Mouse (Mus musculus): ENCODE measurements around the gene Paqr4. TPM values are rescaled to one million over a fixed set of nuclear protein-coding genes. Genes with fewer than 3 reads are reported as not detected.

Gene Paqr4
- polyA plus RNA-seq, 1 experiment from 2014 or later: 75.2 TPM

Other genes starting within 250 kb of the Paqr4 start
- 17.3 and 19.8 TPM in 2 replicates for gene Zfp213, start 176.6 kb downstream of the Paqr4 start, polyA plus RNA-seq (2015; fragmentation: Nextera tagmentation; extraction: Ambion mirVana)
- gene Zfp13, start 141.4 kb downstream of the Paqr4 start, polyA plus RNA-seq (2015; fragmentation: Nextera tagmentation; extraction: Ambion mirVana): 24.3 and 29.3 TPM in 2 replicates
- gene Zscan10, start 140.0 kb downstream of the Paqr4 start, polyA plus RNA-seq (2015; fragmentation: Nextera tagmentation; extraction: Ambion mirVana): 0.05 and 0.25 TPM in 2 replicates
- 1.7 TPM in 2 replicates for gene Mmp25, start 95.6 kb downstream of the Paqr4 start, polyA plus RNA-seq (2015; fragmentation: Nextera tagmentation; extraction: Ambion mirVana)
- gene Bicdl2, start 80.4 kb downstream of the Paqr4 start, polyA plus RNA-seq (2015; fragmentation: Nextera tagmentation; extraction: Ambion mirVana): 0.13 TPM in 1 of 2 replicates, not detected in the other
- 127 and 138 TPM in 2 replicates for gene Hcfc1r1, start 67.3 kb downstream of the Paqr4 start, polyA plus RNA-seq (2015; fragmentation: Nextera tagmentation; extraction: Ambion mirVana)
- 40.5 and 43.5 TPM in 2 replicates for gene Thoc6, start 67.0 kb downstream of the Paqr4 start, polyA plus RNA-seq (2015; fragmentation: Nextera tagmentation; extraction: Ambion mirVana)
- gene Tnfrsf12a, start 63.4 kb downstream of the Paqr4 start, polyA plus RNA-seq (2015; fragmentation: Nextera tagmentation; extraction: Ambion mirVana): 3.3 and 5.3 TPM in 2 replicates
- gene Cldn6, start 61.6 kb downstream of the Paqr4 start, polyA plus RNA-seq (2015; fragmentation: Nextera tagmentation; extraction: Ambion mirVana): 0.38 and 0.66 TPM in 2 replicates
- gene Cldn9, start 56.8 kb downstream of the Paqr4 start, polyA plus RNA-seq (2015; fragmentation: Nextera tagmentation; extraction: Ambion mirVana): 1.2 and 1.8 TPM in 2 replicates
- gene 1520401A03Rik, start 18.1 kb downstream of the Paqr4 start, polyA plus RNA-seq (2015; fragmentation: Nextera tagmentation; extraction: Ambion mirVana): 0.13 and 0.41 TPM in 2 replicates
- gene Pkmyt1, start 14.5 kb downstream of the Paqr4 start, polyA plus RNA-seq (2015; fragmentation: Nextera tagmentation; extraction: Ambion mirVana): 19.8 and 21.8 TPM in 2 replicates
- gene Kremen2, start 5.0 kb upstream of the Paqr4 start, polyA plus RNA-seq (2015; fragmentation: Nextera tagmentation; extraction: Ambion mirVana): 1.5 TPM in 2 replicates
- 204 and 209 TPM in 2 replicates for gene Flywch1, start 30.7 kb upstream of the Paqr4 start, polyA plus RNA-seq (2015; fragmentation: Nextera tagmentation; extraction: Ambion mirVana)
- gene Flywch2, start 45.2 kb upstream of the Paqr4 start, polyA plus RNA-seq (2015; fragmentation: Nextera tagmentation; extraction: Ambion mirVana): 79.4 and 83.9 TPM in 2 replicates
- 480 and 502 TPM in 2 replicates for gene Srrm2, start 49.7 kb upstream of the Paqr4 start, polyA plus RNA-seq (2015; fragmentation: Nextera tagmentation; extraction: Ambion mirVana)
- 1,257 and 1,293 TPM in 2 replicates for gene Elob, start 88.3 kb upstream of the Paqr4 start, polyA plus RNA-seq (2015; fragmentation: Nextera tagmentation; extraction: Ambion mirVana)
- 0.17 and 0.35 TPM in 2 replicates for gene Prss33, start 95.2 kb upstream of the Paqr4 start, polyA plus RNA-seq (2015; fragmentation: Nextera tagmentation; extraction: Ambion mirVana)
- gene Prss32, start 103.0 kb upstream of the Paqr4 start, polyA plus RNA-seq (2015; fragmentation: Nextera tagmentation; extraction: Ambion mirVana): not detected in 2 replicates
- gene Prss41, start 103.3 kb upstream of the Paqr4 start, polyA plus RNA-seq (2015; fragmentation: Nextera tagmentation; extraction: Ambion mirVana): 1.3 and 1.8 TPM in 2 replicates
- not detected in 2 replicates for gene Prss21, start 127.2 kb upstream of the Paqr4 start, polyA plus RNA-seq (2015; fragmentation: Nextera tagmentation; extraction: Ambion mirVana)
- not detected in 2 replicates for gene Dcpp1, start 140.0 kb upstream of the Paqr4 start, polyA plus RNA-seq (2015; fragmentation: Nextera tagmentation; extraction: Ambion mirVana)
- not detected in 2 replicates for gene Dcpp2, start 140.0 kb upstream of the Paqr4 start, polyA plus RNA-seq (2015; fragmentation: Nextera tagmentation; extraction: Ambion mirVana)
- not detected in 2 replicates for gene Dcpp3, start 176.6 kb upstream of the Paqr4 start, polyA plus RNA-seq (2015; fragmentation: Nextera tagmentation; extraction: Ambion mirVana)
- gene Sbp, start 200.8 kb upstream of the Paqr4 start, polyA plus RNA-seq (2015; fragmentation: Nextera tagmentation; extraction: Ambion mirVana): not detected in 2 replicates
- not detected in 2 replicates for gene Sbpl, start 214.4 kb upstream of the Paqr4 start, polyA plus RNA-seq (2015; fragmentation: Nextera tagmentation; extraction: Ambion mirVana)
- 0.18 TPM in 1 of 2 replicates, not detected in the other for gene Prss30, start 239.7 kb upstream of the Paqr4 start, polyA plus RNA-seq (2015; fragmentation: Nextera tagmentation; extraction: Ambion mirVana)

All from hindbrain, embryonic 15.5 days (tissue).